Mouse (Mus musculus): ENCODE results near the gene Adipor2. TPM values are rescaled to one million over a fixed set of nuclear protein-coding genes. Genes with fewer than 3 reads are reported as not detected.

Adipor2 gene
- polyA plus RNA-seq, 1 experiment from 2014 or later = 39.2 TPM

GRCm38 (mm10) chr6:119358020-119358571 is 59.4 kb downstream of the Adipor2 start:
- Histone ChIP-seq H3K4me2 (no peak overlapping the region), H3K9ac (no peak overlapping the region), H3K27ac (no peak overlapping the region), H3K4me1 (no peaks in the 10 kb centered on the region), H3K27me3 (replicated peaks) (no peaks in the 10 kb centered on the region), H3K36me3 (replicated peaks) (peaks cover 20% of the 10 kb centered on the region), H3K9me3 (no peaks in the 10 kb centered on the region), H3K4me3 (no peak overlapping the region)
- 86% methylated on average over 8 of the region's 8 CpGs for WGBS
- ATAC-seq (replicated peaks) = no peak

- no peak overlapping the region for H3K4me2 ChIP-seq
- peaks cover 11% of the 10 kb centered on the region; the same call in 1 of the 2 replicates for H3K36me3 ChIP-seq (replicated peaks)
- H3K27ac ChIP-seq = no peak overlapping the region
- no peak overlapping the region for H3K9ac ChIP-seq
- 95% methylated on average over 6 of the region's 6 CpGs for WGBS
- no peaks in the 10 kb centered on the region for H3K27me3 ChIP-seq (replicated peaks)
- H3K4me1 ChIP-seq = no peaks in the 10 kb centered on the region
- no peak for ATAC-seq (replicated peaks)
- H3K9me3 ChIP-seq = no peaks in the 10 kb centered on the region
- no peak overlapping the region for H3K4me3 ChIP-seq
These were observed 65.0 kb downstream of the Adipor2 start for GRCm38 (mm10) chr6:119352501-119352900.

DNA sequence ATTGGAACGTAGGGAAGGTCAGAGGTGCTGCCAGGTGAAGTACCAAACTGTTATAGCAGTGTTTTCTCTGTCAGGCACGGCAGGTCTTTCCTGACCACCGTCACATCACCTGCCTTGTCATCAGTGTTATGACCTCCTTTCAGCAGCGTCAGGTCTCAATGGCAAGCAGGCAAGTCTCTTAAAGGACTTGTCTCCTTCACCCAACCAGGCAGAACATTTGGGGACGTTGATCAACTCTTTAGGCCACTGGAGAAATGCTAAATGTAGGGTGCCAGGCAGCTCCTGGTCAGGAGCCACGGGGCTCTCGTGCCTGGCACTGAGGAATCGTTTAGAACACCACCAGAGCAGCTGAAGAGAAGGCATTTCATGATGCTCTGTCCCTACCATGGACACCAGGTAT is 65.8 kb downstream of the Adipor2 start:
- H3K27ac ChIP-seq = no peak overlapping the region
- peaks cover 6% of the 10 kb centered on the region; the same call in 1 of the 2 replicates for H3K36me3 ChIP-seq (replicated peaks)
- H3K9ac ChIP-seq = no peak overlapping the region
- ATAC-seq (replicated peaks) = no peak
- H3K4me2 ChIP-seq = no peak overlapping the region
- H3K4me3 ChIP-seq = no peak overlapping the region
- no peaks in the 10 kb centered on the region for H3K4me1 ChIP-seq
- H3K27me3 ChIP-seq (replicated peaks) = no peaks in the 10 kb centered on the region
- 85% methylated on average over 8 of the region's 8 CpGs for WGBS
- no peaks in the 10 kb centered on the region for H3K9me3 ChIP-seq

GRCm38 (mm10) chr6:119350703-119351198 is 66.8 kb downstream of the Adipor2 start:
- no peak overlapping the region for H3K27ac ChIP-seq
- H3K4me3 ChIP-seq = no peak overlapping the region
- H3K36me3 ChIP-seq (replicated peaks) = peaks cover 5% of the 10 kb centered on the region; the same call in 1 of the 2 replicates
- ATAC-seq (replicated peaks) = no peak
- no peaks in the 10 kb centered on the region for H3K9me3 ChIP-seq
- no peak overlapping the region for H3K9ac ChIP-seq
- H3K4me1 ChIP-seq = no peaks in the 10 kb centered on the region
- no peak overlapping the region for H3K4me2 ChIP-seq
- 84% methylated on average over 9 of the region's 9 CpGs for WGBS
- no peaks in the 10 kb centered on the region for H3K27me3 ChIP-seq (replicated peaks)

DNA sequence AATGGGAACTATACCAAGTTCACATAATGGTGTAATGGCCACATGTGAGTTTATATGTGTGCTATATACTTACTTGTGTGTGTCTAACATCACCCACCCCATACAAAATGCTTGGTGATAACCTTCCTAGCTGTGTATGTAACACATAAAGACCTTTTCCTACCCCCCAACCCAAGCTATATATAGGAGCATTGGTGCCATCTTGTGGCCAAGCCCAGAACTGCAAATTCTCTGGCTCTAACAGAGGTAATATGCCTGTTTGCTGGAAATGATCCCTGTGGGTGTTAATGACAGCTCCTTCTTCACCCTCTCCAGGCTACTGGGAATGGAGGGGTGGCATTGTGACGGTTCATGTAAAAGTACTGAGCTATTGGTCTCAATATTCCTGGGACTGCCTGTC is 69.3 kb downstream of the Adipor2 start:
- ATAC-seq (replicated peaks) = peak; percentile 61
- Histone ChIP-seq H3K9me3 (no peaks in the 10 kb centered on the region), H3K27me3 (replicated peaks) (no peaks in the 10 kb centered on the region), H3K27ac (no peak overlapping the region), H3K9ac (no peak overlapping the region), H3K4me1 (no peaks in the 10 kb centered on the region), H3K36me3 (replicated peaks) (no peaks in the 10 kb centered on the region; the same call in 1 of the 2 replicates), H3K4me3 (no peak overlapping the region), H3K4me2 (no peak overlapping the region)
- 0% methylated on average over 1 of the region's 1 CpGs for WGBS

- H3K36me3 ChIP-seq (replicated peaks) = no peaks in the 10 kb centered on the region
- H3K9me3 ChIP-seq = no peaks in the 10 kb centered on the region
- H3K27me3 ChIP-seq (replicated peaks) = no peaks in the 10 kb centered on the region
- 0 out of 2 replicates have a peak, but pooled peaks have one; percentile 6 for ATAC-seq (replicated peaks)
- no peak overlapping the region for H3K27ac ChIP-seq
- H3K4me3 ChIP-seq = no peak overlapping the region
- no peaks in the 10 kb centered on the region for H3K4me1 ChIP-seq
- WGBS = 81% methylated on average over 5 of the region's 5 CpGs
- no peak overlapping the region for H3K4me2 ChIP-seq
- H3K9ac ChIP-seq = no peak overlapping the region
These were observed 69.7 kb downstream of the Adipor2 start for GRCm38 (mm10) chr6:119347813-119348212.

DNA sequence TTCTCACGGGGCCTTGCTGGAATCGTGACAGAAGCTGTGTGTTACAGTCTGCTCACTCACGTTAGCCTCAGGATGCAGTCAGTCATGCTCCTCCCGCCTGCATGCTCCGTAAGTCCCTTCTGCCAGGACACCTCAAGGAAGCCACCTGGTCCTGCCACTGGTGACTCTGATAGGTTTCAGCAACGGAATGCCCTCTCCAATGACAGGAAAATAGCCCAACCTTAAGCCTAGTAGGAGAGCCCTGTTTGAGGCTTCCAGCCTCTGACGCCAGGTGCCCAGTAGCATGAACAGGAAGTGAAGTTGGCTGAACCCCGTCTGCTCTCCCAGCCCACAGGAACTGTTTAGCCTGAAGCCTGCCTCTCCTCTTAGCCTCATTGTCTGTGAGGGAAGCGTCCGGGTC is 71.2 kb downstream of the Adipor2 start:
- Histone ChIP-seq H3K4me2 (no peak overlapping the region), H3K9ac (no peak overlapping the region), H3K4me1 (peaks cover 1% of the 10 kb centered on the region; the same call in 1 of the 2 replicates), H3K4me3 (no peak overlapping the region), H3K27ac (no peak overlapping the region), H3K36me3 (replicated peaks) (no peaks in the 10 kb centered on the region), H3K9me3 (no peaks in the 10 kb centered on the region), H3K27me3 (replicated peaks) (no peaks in the 10 kb centered on the region)
- no peak for ATAC-seq (replicated peaks)
- 73% methylated on average over 10 of the region's 10 CpGs for WGBS

- Histone ChIP-seq H3K27ac (0 out of 2 replicates have a peak overlapping the region, but pooled peaks have one; percentile 15), H3K9ac (no peak overlapping the region), H3K4me1 (peaks cover 4% of the 10 kb centered on the region; the same call in 1 of the 2 replicates), H3K9me3 (no peaks in the 10 kb centered on the region), H3K4me2 (no peak overlapping the region), H3K4me3 (no peak overlapping the region), H3K27me3 (replicated peaks) (no peaks in the 10 kb centered on the region), H3K36me3 (replicated peaks) (no peaks in the 10 kb centered on the region)
- ATAC-seq (replicated peaks) = peak; percentile 95
These were observed 76.1 kb downstream of the Adipor2 start for GRCm38 (mm10) chr6:119341409-119341808.

GRCm38 (mm10) chr6:119338121-119338912 is 79.2 kb downstream of the Adipor2 start:
- WGBS = 26% methylated on average over 10 of the region's 11 CpGs
- H3K27ac ChIP-seq = no peak overlapping the region
- H3K4me2 ChIP-seq = no peak overlapping the region
- no peak overlapping the region for H3K4me3 ChIP-seq
- H3K4me1 ChIP-seq = peaks cover 4% of the 10 kb centered on the region; the same call in 1 of the 2 replicates
- H3K27me3 ChIP-seq (replicated peaks) = no peaks in the 10 kb centered on the region
- no peak overlapping the region for H3K9ac ChIP-seq
- ATAC-seq (replicated peaks) = no peak
- H3K36me3 ChIP-seq (replicated peaks) = no peaks in the 10 kb centered on the region
- no peaks in the 10 kb centered on the region for H3K9me3 ChIP-seq

- no peak overlapping the region for H3K27ac ChIP-seq
- WGBS = 77% methylated on average over 3 of the region's 3 CpGs
- no peak for ATAC-seq (replicated peaks)
These were observed 80.2 kb downstream of the Adipor2 start for GRCm38 (mm10) chr6:119337287-119337686.

DNA sequence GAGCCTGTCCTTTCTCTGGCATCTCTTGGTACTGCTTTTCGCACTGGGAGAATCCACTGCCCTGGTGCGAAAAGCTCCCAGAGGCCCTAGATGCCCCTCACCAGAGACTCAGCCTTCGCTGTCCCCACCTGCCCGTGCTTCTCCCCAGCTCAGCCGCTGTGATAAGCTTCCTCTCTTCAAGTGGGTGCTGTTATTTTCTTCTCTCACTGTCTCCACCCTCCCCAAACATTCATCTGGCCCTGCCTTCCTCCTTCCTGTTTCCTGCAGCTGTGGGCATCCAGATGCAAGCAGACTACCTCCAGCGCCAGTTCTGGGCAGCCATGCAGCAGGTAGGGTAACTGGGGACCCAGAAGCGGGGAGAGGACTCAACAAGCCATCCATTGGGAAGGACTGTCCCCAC is 81.4 kb downstream of the Adipor2 start:
- no peak for ATAC-seq (replicated peaks)
- Histone ChIP-seq H3K27ac (no peak overlapping the region), H3K4me1 (peaks cover 10% of the 10 kb centered on the region), H3K36me3 (replicated peaks) (no peaks in the 10 kb centered on the region), H3K4me2 (no peak overlapping the region), H3K27me3 (replicated peaks) (no peaks in the 10 kb centered on the region), H3K9ac (no peak overlapping the region), H3K4me3 (no peak overlapping the region), H3K9me3 (no peaks in the 10 kb centered on the region)
- WGBS = 78% methylated on average over 7 of the region's 7 CpGs

More at GRCm38 (mm10) chr6:119337287-119337686, 80.2 kb downstream of the Adipor2 start:
- peaks cover 4% of the 10 kb centered on the region; the same call in 1 of the 2 replicates for H3K4me1 ChIP-seq
- no peaks in the 10 kb centered on the region for H3K36me3 ChIP-seq (replicated peaks)
- no peak overlapping the region for H3K9ac ChIP-seq
- H3K27me3 ChIP-seq (replicated peaks) = no peaks in the 10 kb centered on the region
- no peak overlapping the region for H3K4me2 ChIP-seq
- no peaks in the 10 kb centered on the region for H3K9me3 ChIP-seq
- H3K4me3 ChIP-seq = no peak overlapping the region

DNA sequence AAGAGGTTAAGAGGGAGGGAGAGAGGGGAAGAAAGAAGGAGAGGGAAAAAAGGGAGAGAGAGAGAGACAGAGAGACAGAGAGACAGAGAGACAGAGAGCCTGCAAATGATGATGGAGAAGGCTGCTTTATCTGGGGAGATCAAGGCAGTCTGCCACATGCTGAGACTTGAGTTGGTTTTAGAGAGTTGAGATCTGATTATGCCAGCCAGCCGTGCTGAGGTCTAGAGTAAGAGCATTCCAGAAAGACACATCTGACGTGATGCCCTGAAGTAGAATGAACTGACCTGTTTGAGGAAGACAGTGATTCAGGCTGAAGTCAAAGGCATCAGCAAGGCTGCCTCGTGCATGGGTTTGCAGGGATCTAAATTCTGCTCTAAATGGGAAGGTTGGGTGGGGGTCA is 83.7 kb downstream of the Adipor2 start:
- 40% methylated on average over 3 of the region's 3 CpGs for WGBS
- Histone ChIP-seq H3K36me3 (replicated peaks) (no peaks in the 10 kb centered on the region), H3K27ac (no peak overlapping the region), H3K4me3 (no peak overlapping the region), H3K4me2 (no peak overlapping the region), H3K27me3 (replicated peaks) (no peaks in the 10 kb centered on the region), H3K9ac (no peak overlapping the region), H3K4me1 (peaks cover 31% of the 10 kb centered on the region), H3K9me3 (no peaks in the 10 kb centered on the region)
- no peak for ATAC-seq (replicated peaks)

Measured in midbrain, embryonic 15.5 days (tissue).